Mouse (Mus musculus) neural tube, embryonic 12.5 days (tissue): Measurements from ENCODE around the gene Tnni3k. TPM values are rescaled to one million over a fixed set of nuclear protein-coding genes. Genes with fewer than 3 reads are reported as not detected.
A peak's percentile ranks its signal among the peaks of the same experiment; 100 is the strongest.

ENCODE experiments used
- ATAC-seq: fragments of 200-750 bp; cut with Nextera tagmentation; 2 replicates; pipeline ENCODE4 v1.8.0; 2017; ENCODE audit warnings: low read depth, mild to moderate bottlenecking, moderate TSS enrichment, moderate library complexity; ENCODE audit not compliant: low FRiP score
- H3K27ac ChIP-seq: fragments of 300-500 bp; sonication (generic); 2 replicates; pipeline ENCODE4 v1.5.1; 2016
- H3K27me3 ChIP-seq: fragments of 300-500 bp; sonication (generic); replicated peaks from 2 replicates; pipeline ENCODE4 v1.6.1; 2016; ENCODE audit warnings: mild to moderate bottlenecking
- H3K36me3 ChIP-seq: fragments of 300-500 bp; sonication (generic); 2 replicates; pipeline ENCODE4 v1.6.1; 2016; ENCODE audit warnings: mild to moderate bottlenecking
- H3K4me1 ChIP-seq: fragments of 300-500 bp; sonication (generic); 2 replicates; pipeline ENCODE4 v1.6.1; 2016
- H3K4me2 ChIP-seq: fragments of 300-500 bp; sonication (generic); replicated peaks from 2 replicates; pipeline ENCODE4 v1.6.1; 2016; ENCODE audit warnings: mild to moderate bottlenecking
- H3K4me3 ChIP-seq: fragments of 300-500 bp; sonication (generic); 2 replicates; pipeline ENCODE4 v1.5.1; 2016
- H3K9ac ChIP-seq: fragments of 300-500 bp; sonication (generic); 2 replicates; pipeline ENCODE4 v1.6.1; 2016; ENCODE audit warnings: mild to moderate bottlenecking
- H3K9me3 ChIP-seq: fragments of 300-500 bp; sonication (generic); 2 replicates; pipeline ENCODE4 v1.6.1; 2016; ENCODE audit warnings: mild to moderate bottlenecking
- WGBS: fragments of 180-500 bp; shearing (Covaris S2); methylation state at CpG from one replicate; pipeline ENCODE4 v1.1.7; 2016; 5-methylcytosine and 5-hydroxymethylcytosine counted together
- polyA plus RNA-seq: library from polyadenylated mRNA; unstranded; fragments of >200 nt; fragmentation: Nextera tagmentation; extraction: Ambion mirVana; gene quantifications from 2 replicates; pipeline ENCODE4 v1.2.1, GENCODE M21; 2016

The Tnni3k gene
- polyA plus RNA-seq, 1 experiment from 2014 or later = not detected

GRCm38 (mm10) chr3:154778836-154779595 lies 276.2 kb downstream of the Tnni3k start:
- H3K4me1 ChIP-seq = peaks cover 12% of the 10 kb centered on the region
- H3K9me3 ChIP-seq = no peaks in the 10 kb centered on the region
- no peaks in the 10 kb centered on the region for H3K36me3 ChIP-seq
- 57% methylated on average over 6 of the region's 6 CpGs for WGBS
- ATAC-seq = peak; percentile 74
- no peak overlapping the region for H3K4me3 ChIP-seq
- no peaks in the 10 kb centered on the region for H3K27me3 ChIP-seq
- no peak overlapping the region for H3K4me2 ChIP-seq
- H3K9ac ChIP-seq = no peak overlapping the region
- H3K27ac ChIP-seq = no peak overlapping the region

- peaks cover 8% of the 10 kb centered on the region for H3K4me1 ChIP-seq
- H3K4me3 ChIP-seq = no peak overlapping the region
- H3K27ac ChIP-seq = no peak overlapping the region
- H3K9me3 ChIP-seq = no peaks in the 10 kb centered on the region
- no peak overlapping the region for H3K4me2 ChIP-seq
- no peak for ATAC-seq
- no peaks in the 10 kb centered on the region for H3K36me3 ChIP-seq
- H3K27me3 ChIP-seq = no peaks in the 10 kb centered on the region
- WGBS = 76% methylated on average over 2 of the region's 2 CpGs
- H3K9ac ChIP-seq = no peak overlapping the region
These were observed 283.6 kb downstream of the Tnni3k start for GRCm38 (mm10) chr3:154771651-154772050.

GRCm38 (mm10) chr3:154766321-154766720 lies 288.9 kb downstream of the Tnni3k start:
- Histone ChIP-seq H3K4me1 (no peaks in the 10 kb centered on the region), H3K4me3 (no peak overlapping the region), H3K9ac (no peak overlapping the region), H3K36me3 (no peaks in the 10 kb centered on the region), H3K4me2 (no peak overlapping the region), H3K9me3 (no peaks in the 10 kb centered on the region), H3K27me3 (no peaks in the 10 kb centered on the region), H3K27ac (no peak overlapping the region)
- no peak for ATAC-seq
- 84% methylated on average over 4 of the region's 4 CpGs for WGBS

- no peak for ATAC-seq
These were observed 291.1 kb downstream of the Tnni3k start for GRCm38 (mm10) chr3:154764115-154764514.

GRCm38 (mm10) chr3:154763374-154763773 lies 291.8 kb downstream of the Tnni3k start:
- Histone ChIP-seq H3K4me2 (no peak overlapping the region), H3K9ac (no peak overlapping the region), H3K9me3 (no peaks in the 10 kb centered on the region), H3K36me3 (no peaks in the 10 kb centered on the region), H3K4me1 (no peaks in the 10 kb centered on the region), H3K27ac (no peak overlapping the region), H3K27me3 (no peaks in the 10 kb centered on the region), H3K4me3 (no peak overlapping the region)
- 70% methylated on average over 9 of the region's 9 CpGs for WGBS
- no peak for ATAC-seq

More at GRCm38 (mm10) chr3:154764115-154764514, 291.1 kb downstream of the Tnni3k start:
- Histone ChIP-seq H3K36me3 (no peaks in the 10 kb centered on the region), H3K9ac (no peak overlapping the region), H3K27me3 (no peaks in the 10 kb centered on the region), H3K4me1 (no peaks in the 10 kb centered on the region), H3K27ac (no peak overlapping the region), H3K9me3 (no peaks in the 10 kb centered on the region), H3K4me3 (no peak overlapping the region), H3K4me2 (no peak overlapping the region)
- WGBS = 84% methylated on average over 7 of the region's 7 CpGs

- Histone ChIP-seq H3K9me3 (no peaks in the 10 kb centered on the region), H3K27ac (no peak overlapping the region), H3K4me2 (no peak overlapping the region), H3K36me3 (no peaks in the 10 kb centered on the region), H3K9ac (no peak overlapping the region), H3K27me3 (no peaks in the 10 kb centered on the region), H3K4me1 (0 out of 2 replicates have a peak, but pooled peaks cover 5% of the 10 kb centered on the region), H3K4me3 (no peak overlapping the region)
- ATAC-seq = no peak
- 80% methylated on average over 3 of the region's 3 CpGs for WGBS
These were observed 294.1 kb downstream of the Tnni3k start for GRCm38 (mm10) chr3:154761108-154761507.

GRCm38 (mm10) chr3:154758089-154758488 lies 297.1 kb downstream of the Tnni3k start:
- ATAC-seq = peak; percentile 70
- Histone ChIP-seq H3K9ac (no peak overlapping the region), H3K27me3 (no peaks in the 10 kb centered on the region), H3K4me2 (no peak overlapping the region), H3K27ac (no peak overlapping the region), H3K4me3 (no peak overlapping the region), H3K36me3 (no peaks in the 10 kb centered on the region), H3K9me3 (no peaks in the 10 kb centered on the region), H3K4me1 (0 out of 2 replicates have a peak, but pooled peaks cover 5% of the 10 kb centered on the region)
- WGBS = 54% methylated on average over 3 of the region's 3 CpGs

GRCm38 (mm10) chr3:154755225-154755624 lies 300.0 kb downstream of the Tnni3k start:
- no peaks in the 10 kb centered on the region for H3K9me3 ChIP-seq
- no peaks in the 10 kb centered on the region for H3K36me3 ChIP-seq
- no peaks in the 10 kb centered on the region for H3K27me3 ChIP-seq
- H3K4me2 ChIP-seq = no peak overlapping the region
- no peak overlapping the region for H3K4me3 ChIP-seq
- no peak overlapping the region for H3K27ac ChIP-seq
- no peak overlapping the region for H3K9ac ChIP-seq
- ATAC-seq = no peak
- 98% methylated on average over 3 of the region's 3 CpGs for WGBS
- H3K4me1 ChIP-seq = 0 out of 2 replicates have a peak, but pooled peaks cover 5% of the 10 kb centered on the region

- ATAC-seq = no peak
- Histone ChIP-seq H3K4me3 (no peak overlapping the region), H3K9ac (no peak overlapping the region), H3K9me3 (no peaks in the 10 kb centered on the region), H3K27ac (no peak overlapping the region), H3K4me1 (0 out of 2 replicates have a peak, but pooled peaks cover 5% of the 10 kb centered on the region), H3K36me3 (no peaks in the 10 kb centered on the region), H3K4me2 (no peak overlapping the region), H3K27me3 (no peaks in the 10 kb centered on the region)
- WGBS = 49% methylated on average over 3 of the region's 3 CpGs
These were observed 300.7 kb downstream of the Tnni3k start for GRCm38 (mm10) chr3:154754505-154754904.

- Histone ChIP-seq H3K27ac (no peak overlapping the region), H3K4me1 (no peaks in the 10 kb centered on the region), H3K4me3 (no peak overlapping the region), H3K4me2 (no peak overlapping the region), H3K9ac (no peak overlapping the region), H3K27me3 (no peaks in the 10 kb centered on the region), H3K9me3 (no peaks in the 10 kb centered on the region), H3K36me3 (no peaks in the 10 kb centered on the region)
- 90% methylated on average over 2 of the region's 2 CpGs for WGBS
- no peak for ATAC-seq
These were observed 310.9 kb downstream of the Tnni3k start for GRCm38 (mm10) chr3:154744317-154744716.

GRCm38 (mm10) chr3:154742927-154743326 lies 312.3 kb downstream of the Tnni3k start:
- no peak overlapping the region for H3K4me3 ChIP-seq
- no peak overlapping the region for H3K4me2 ChIP-seq
- 39% methylated on average over 5 of the region's 5 CpGs for WGBS
- H3K36me3 ChIP-seq = no peaks in the 10 kb centered on the region
- H3K9ac ChIP-seq = no peak overlapping the region
- H3K27ac ChIP-seq = no peak overlapping the region
- H3K9me3 ChIP-seq = no peaks in the 10 kb centered on the region
- ATAC-seq = no peak
- H3K4me1 ChIP-seq = no peaks in the 10 kb centered on the region
- no peaks in the 10 kb centered on the region for H3K27me3 ChIP-seq

- Histone ChIP-seq H3K27ac (no peak overlapping the region), H3K9me3 (no peaks in the 10 kb centered on the region), H3K4me2 (no peak overlapping the region), H3K27me3 (no peaks in the 10 kb centered on the region), H3K4me3 (no peak overlapping the region), H3K36me3 (no peaks in the 10 kb centered on the region), H3K4me1 (no peaks in the 10 kb centered on the region), H3K9ac (no peak overlapping the region)
- ATAC-seq = no peak
- 58% methylated on average over 5 of the region's 5 CpGs for WGBS
These were observed 313.7 kb downstream of the Tnni3k start for GRCm38 (mm10) chr3:154741496-154741895.
